Mouse (Mus musculus): ENCODE data around the gene Card6. TPM values are rescaled to one million over a fixed set of nuclear protein-coding genes. Genes with fewer than 3 reads are reported as not detected.

Card6 gene
- total and polyA plus RNA-seq, 3 experiments: 1.3 to 3.9 (median 1.6) TPM

DNA sequence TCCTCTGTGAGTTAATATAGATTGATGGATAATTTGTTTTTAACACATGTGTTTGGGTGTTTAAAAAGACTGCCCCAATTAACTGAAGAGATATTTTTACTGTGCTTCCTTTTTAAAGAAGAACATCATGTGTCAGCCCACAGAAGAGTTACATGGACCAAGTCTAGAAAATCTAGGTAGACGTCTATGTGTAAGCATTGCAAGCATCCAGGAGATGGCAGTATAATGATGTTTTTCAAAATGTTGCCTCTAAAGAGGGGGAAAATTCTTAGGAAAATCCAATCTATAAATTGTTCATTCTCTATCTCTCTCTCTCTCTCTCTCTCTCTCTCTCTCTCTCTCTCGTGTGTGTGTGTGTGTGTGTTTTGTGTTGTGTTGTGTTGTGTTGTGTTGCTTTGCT is 22.2 kb downstream of the Card6 start:
- Histone ChIP-seq H3K36me3 (replicated peaks in 1 of 2; ENCODE audit: control insufficient read depth in 1 of 2, insufficient read depth in 1 of 2, low read length in 1 of 2) (no peaks in the 10 kb centered on the region), H3K4me1 (ENCODE audit: control insufficient read depth in 1 of 2, insufficient read depth in 2 of 2) (peaks cover 3 to 12% of the 10 kb centered on the region in 2 experiments; a peak in 2 of 4 replicates), H3K4me2 (ENCODE audit: insufficient read depth, low read depth, poor library complexity, severe bottlenecking) (no peak overlapping the region), H3K27me3 (replicated peaks) (no peaks in the 10 kb centered on the region), H3K9me3 (replicated peaks; ENCODE audit: low read length) (no peaks in the 10 kb centered on the region), H3K9ac (ENCODE audit: insufficient read depth, low read depth) (no peak overlapping the region), H3K79me2 (replicated peaks; ENCODE audit: control insufficient read depth, extremely low read depth, insufficient read depth, poor library complexity, severe bottlenecking) (no peaks in the 10 kb centered on the region), H3K27ac (ENCODE audit: insufficient read depth, low read depth) (no peak overlapping the region), H3K4me3 (replicated peaks in 1 of 3; ENCODE audit: low read depth in 2 of 3, low read length in 2 of 3, poor library complexity in 1 of 3) (no peak overlapping the region)
- dilution Hi-C loops (cut with MboI; ENCODE audit: extremely low pct_ligation_motif_present, extremely low pct_unique_long_range_greater_than_20kb, low sequenced_read_pairs): no loop called here
- in situ Hi-C loops (cut with MboI; ENCODE audit: low pct_ligation_motif_present, low pct_unique_long_range_greater_than_20kb, low sequenced_read_pairs): no loop called here
- TF ChIP-seq MAFK (IDR thresholded peaks at IDR 0.05; ENCODE audit: insufficient replicate concordance, low read length) (no peak), CTCF (conservative IDR thresholded peaks at IDR 0.05 in 1 of 2, IDR thresholded peaks at IDR 0.05 in 1 of 2; ENCODE audit: low read depth in 2 of 2, low read length in 2 of 2) (peak in 1 of 2 experiments; percentile 75; a peak in 2 of 4 replicates), RCOR1 (conservative IDR thresholded peaks at IDR 0.05; ENCODE audit: low read depth, low read length) (no peak), SMC3 (IDR thresholded peaks at IDR 0.05; ENCODE audit: low read depth, low read length) (peak; percentile 60), RAD21 (IDR thresholded peaks at IDR 0.05; ENCODE audit: low read depth, low read length) (peak; percentile 78), MYC (IDR thresholded peaks at IDR 0.05; ENCODE audit: low read depth, low read length) (no peak), POLR2A (IDR thresholded peaks at IDR 0.05; ENCODE audit: low read depth, low read length) (no peak), PAX5 (IDR thresholded peaks at IDR 0.05; ENCODE audit: low read length) (no peak)
- no peak for DNase-seq (ENCODE audit: extremely low read depth)

DNA sequence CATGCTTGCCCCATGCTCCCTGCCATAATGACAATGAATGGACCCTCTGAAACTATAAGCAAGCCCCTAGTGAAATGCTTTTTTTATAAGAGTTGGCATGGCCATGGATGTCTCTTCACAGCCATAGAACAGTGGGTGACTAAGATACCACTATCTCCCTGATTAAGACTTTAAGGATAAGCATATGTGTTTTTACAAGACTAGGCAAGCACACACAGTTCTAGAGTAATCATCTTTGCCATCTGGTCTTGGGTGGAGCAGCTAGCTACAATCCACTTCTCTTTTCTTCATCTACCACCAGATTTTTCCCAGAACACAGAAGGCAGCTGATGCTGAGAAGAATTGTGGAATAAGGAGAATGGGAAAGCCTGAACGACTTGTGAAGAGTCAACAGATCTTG is 27.1 kb downstream of the Card6 start:
- Histone ChIP-seq H3K4me1 (ENCODE audit: control insufficient read depth in 1 of 2, insufficient read depth in 2 of 2) (peaks cover 0 to 4% of the 10 kb centered on the region in 2 experiments; a peak in 1 of 4 replicates), H3K79me2 (replicated peaks; ENCODE audit: control insufficient read depth, extremely low read depth, insufficient read depth, poor library complexity, severe bottlenecking) (no peaks in the 10 kb centered on the region), H3K9ac (ENCODE audit: insufficient read depth, low read depth) (no peak overlapping the region), H3K27ac (ENCODE audit: insufficient read depth, low read depth) (no peak overlapping the region), H3K27me3 (replicated peaks) (no peaks in the 10 kb centered on the region), H3K4me2 (ENCODE audit: insufficient read depth, low read depth, poor library complexity, severe bottlenecking) (no peak overlapping the region), H3K4me3 (replicated peaks in 1 of 3; ENCODE audit: low read depth in 2 of 3, low read length in 2 of 3, poor library complexity in 1 of 3) (no peak overlapping the region), H3K9me3 (replicated peaks; ENCODE audit: low read length) (no peaks in the 10 kb centered on the region), H3K36me3 (replicated peaks in 1 of 2; ENCODE audit: control insufficient read depth in 1 of 2, insufficient read depth in 1 of 2, low read length in 1 of 2) (no peaks in the 10 kb centered on the region)
- dilution Hi-C loops (cut with MboI; ENCODE audit: extremely low pct_ligation_motif_present, extremely low pct_unique_long_range_greater_than_20kb, low sequenced_read_pairs) (no loop called here), in situ Hi-C loops (cut with MboI; ENCODE audit: low pct_ligation_motif_present, low pct_unique_long_range_greater_than_20kb, low sequenced_read_pairs) (no loop called here)
- no peak for TF ChIP-seq NELFE (IDR thresholded peaks at IDR 0.05; ENCODE audit: low read depth, low read length)
- TF ChIP-seq MXI1 (IDR thresholded peaks at IDR 0.05; ENCODE audit: low read depth, low read length): no peak
- no peak for TF ChIP-seq SIN3A (IDR thresholded peaks at IDR 0.05; ENCODE audit: low read length)
- TF ChIP-seq JUND (conservative IDR thresholded peaks at IDR 0.05; ENCODE audit: low read depth, low read length): no peak
- TF ChIP-seq EP300 (IDR thresholded peaks at IDR 0.05; ENCODE audit: low read length): no peak
- TF ChIP-seq JUN (IDR thresholded peaks at IDR 0.05; ENCODE audit: insufficient read depth, low read depth, low read length): no peak
- no peak for TF ChIP-seq MAZ (IDR thresholded peaks at IDR 0.05; ENCODE audit: low read depth, low read length)
- TF ChIP-seq USF2 (conservative IDR thresholded peaks at IDR 0.05; ENCODE audit: low read depth, low read length): no peak
- TF ChIP-seq ZC3H11A (IDR thresholded peaks at IDR 0.05; ENCODE audit: low read depth, low read length): no peak
- TF ChIP-seq E2F4 (IDR thresholded peaks at IDR 0.05; ENCODE audit: insufficient replicate concordance, low read depth, low read length): no peak
- no peak for TF ChIP-seq MYC (IDR thresholded peaks at IDR 0.05; ENCODE audit: low read depth, low read length)
- DNase-seq (ENCODE audit: extremely low read depth): no peak
